Mouse (Mus musculus) spleen, adult 2 months (tissue): ENCODE results near the gene St6galnac3.

Experiments used
- CTCF ChIP-seq: fragments of 200-500 bp; IDR thresholded peaks from 2 replicates; pipeline ENCODE4 v1.5.1; 2011; ENCODE audit warnings: mild to moderate bottlenecking, inconsistent platforms; ENCODE audit not compliant: insufficient read depth, insufficient read length, insufficient replicate concordance; ENCODE audit errors: extremely low read depth
- POLR2A ChIP-seq: fragments of 200-500 bp; IDR thresholded peaks from 2 replicates; pipeline ENCODE4 v1.6.1; 2011; ENCODE audit warnings: low read depth, low read length, inconsistent platforms

- TF ChIP-seq CTCF (no peak), POLR2A (no peak)
Observed at GRCm38 (mm10) chr3:153282123-153282765, 442.7 kb downstream of the St6galnac3 start.
